Mouse (Mus musculus): ENCODE data around the gene Rapgef5. TPM values are rescaled to one million over a fixed set of nuclear protein-coding genes. Genes with fewer than 3 reads are reported as not detected.

Gene Rapgef5
- polyA plus RNA-seq, 1 experiment, result 0.01 TPM

DNA sequence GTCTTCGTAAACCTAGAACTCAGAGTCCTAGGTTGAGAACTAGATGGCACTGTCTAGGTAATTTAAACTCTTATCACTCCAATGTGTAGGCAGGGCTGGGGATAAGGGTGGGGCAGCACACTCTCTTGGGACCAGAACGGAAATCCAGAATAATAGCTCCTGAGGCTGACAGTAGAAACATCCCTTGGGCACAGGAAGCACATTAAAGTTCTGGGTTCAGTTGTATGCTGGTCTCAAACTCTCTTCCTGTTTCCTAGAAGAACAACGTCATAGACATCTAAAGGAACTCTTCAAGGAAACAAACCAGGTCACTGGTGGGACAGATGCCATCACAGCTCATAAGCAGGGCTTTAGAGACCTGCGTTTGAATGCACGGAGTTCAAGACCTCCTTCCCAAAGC is 17.0 kb upstream of the Rapgef5 start:
- Histone ChIP-seq H3K4me1 (ENCODE audit: control insufficient read depth) (no peaks in the 10 kb centered on the region), H3K4me3 (replicated peaks) (no peak overlapping the region), H3K36me3 (ENCODE audit: control insufficient read depth) (no peaks in the 10 kb centered on the region), H3K27me3 (ENCODE audit: control insufficient read depth) (no peaks in the 10 kb centered on the region), H3K9me3 (ENCODE audit: control insufficient read depth, low read length) (no peaks in the 10 kb centered on the region)
- no peak for TF ChIP-seq TAL1 (IDR thresholded peaks at IDR 0.05; ENCODE audit: low read length)
- TF ChIP-seq GATA1 (IDR thresholded peaks at IDR 0.05; ENCODE audit: low read length), result no peak

DNA sequence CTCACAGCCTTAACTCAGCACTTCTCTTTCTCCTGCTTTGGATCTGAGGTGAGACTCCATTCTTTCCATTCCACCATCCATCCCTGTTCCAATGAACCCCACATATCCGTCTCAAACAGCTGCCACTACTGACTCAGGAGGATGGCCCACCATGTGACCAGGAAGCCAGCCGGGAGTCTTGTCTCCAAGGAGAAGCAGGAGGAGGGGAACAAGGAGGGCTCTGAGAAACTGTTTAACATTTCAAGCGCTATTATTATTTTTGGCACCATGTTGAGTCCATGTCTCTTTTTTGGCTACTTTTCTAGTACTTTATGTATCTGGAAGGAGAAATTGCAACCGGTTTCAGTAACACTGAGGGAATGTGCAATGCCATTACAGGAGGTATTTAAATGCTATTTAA is 15.1 kb upstream of the Rapgef5 start:
- H3K36me3 ChIP-seq (ENCODE audit: control insufficient read depth), result no peaks in the 10 kb centered on the region
- TF ChIP-seq GATA1 (IDR thresholded peaks at IDR 0.05; ENCODE audit: low read length) (no peak), TAL1 (IDR thresholded peaks at IDR 0.05; ENCODE audit: low read length) (no peak)

DNA sequence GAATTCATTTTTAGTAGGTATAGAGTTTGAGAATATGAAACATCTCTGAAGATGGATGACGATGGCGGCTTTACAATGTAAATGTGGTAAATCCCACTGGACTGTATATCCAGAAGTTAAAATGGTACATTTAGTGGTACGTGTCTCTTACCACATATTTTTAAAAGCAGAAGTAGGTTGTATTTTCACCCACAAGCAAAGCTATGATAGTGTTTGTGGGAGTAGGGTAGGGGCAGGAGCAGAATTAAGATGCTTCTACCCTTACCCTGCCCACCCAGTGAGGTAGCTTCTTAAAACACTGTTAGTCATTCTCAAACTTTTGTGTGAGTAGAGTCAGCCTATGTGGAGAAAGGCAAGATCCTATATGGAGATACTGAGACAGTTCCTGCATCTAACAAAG is 13.4 kb upstream of the Rapgef5 start:
- no peak for TF ChIP-seq GATA1 (IDR thresholded peaks at IDR 0.05; ENCODE audit: low read length)
- Histone ChIP-seq H3K9me3 (ENCODE audit: control insufficient read depth, low read length) (no peaks in the 10 kb centered on the region), H3K4me1 (ENCODE audit: control insufficient read depth) (no peaks in the 10 kb centered on the region), H3K27me3 (ENCODE audit: control insufficient read depth) (no peaks in the 10 kb centered on the region), H3K36me3 (ENCODE audit: control insufficient read depth) (no peaks in the 10 kb centered on the region), H3K4me3 (replicated peaks) (no peak overlapping the region)

More for the DNA sequence above, 15.1 kb upstream of the Rapgef5 start:
- Histone ChIP-seq H3K4me3 (replicated peaks) (no peak overlapping the region), H3K27me3 (ENCODE audit: control insufficient read depth) (no peaks in the 10 kb centered on the region), H3K4me1 (ENCODE audit: control insufficient read depth) (no peaks in the 10 kb centered on the region), H3K9me3 (ENCODE audit: control insufficient read depth, low read length) (no peaks in the 10 kb centered on the region)

DNA sequence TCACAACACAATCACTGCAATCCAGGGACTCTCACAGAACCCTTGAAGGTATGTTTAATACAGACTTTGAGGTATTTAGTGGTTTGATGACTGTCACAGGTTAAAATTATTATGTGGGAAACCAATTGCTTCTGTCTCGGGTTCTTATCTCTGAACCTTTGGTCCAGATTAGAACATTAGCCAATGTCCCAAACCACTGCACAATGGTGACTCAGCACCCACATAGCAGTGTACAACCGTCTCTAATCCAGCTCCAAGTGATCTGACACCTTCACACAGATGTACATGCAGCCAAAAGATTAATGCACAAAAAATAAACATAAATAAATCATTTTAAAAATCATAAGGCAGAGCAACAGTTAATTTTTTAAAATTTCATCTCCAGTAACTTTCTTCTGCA is 11.1 kb upstream of the Rapgef5 start:
- Histone ChIP-seq H3K4me3 (replicated peaks) (no peak overlapping the region), H3K27me3 (ENCODE audit: control insufficient read depth) (no peaks in the 10 kb centered on the region), H3K36me3 (ENCODE audit: control insufficient read depth) (no peaks in the 10 kb centered on the region), H3K4me1 (ENCODE audit: control insufficient read depth) (no peaks in the 10 kb centered on the region), H3K9me3 (ENCODE audit: control insufficient read depth, low read length) (no peaks in the 10 kb centered on the region)
- TF ChIP-seq TAL1 (IDR thresholded peaks at IDR 0.05; ENCODE audit: low read length), result no peak
- no peak for TF ChIP-seq GATA1 (IDR thresholded peaks at IDR 0.05; ENCODE audit: low read length)

DNA sequence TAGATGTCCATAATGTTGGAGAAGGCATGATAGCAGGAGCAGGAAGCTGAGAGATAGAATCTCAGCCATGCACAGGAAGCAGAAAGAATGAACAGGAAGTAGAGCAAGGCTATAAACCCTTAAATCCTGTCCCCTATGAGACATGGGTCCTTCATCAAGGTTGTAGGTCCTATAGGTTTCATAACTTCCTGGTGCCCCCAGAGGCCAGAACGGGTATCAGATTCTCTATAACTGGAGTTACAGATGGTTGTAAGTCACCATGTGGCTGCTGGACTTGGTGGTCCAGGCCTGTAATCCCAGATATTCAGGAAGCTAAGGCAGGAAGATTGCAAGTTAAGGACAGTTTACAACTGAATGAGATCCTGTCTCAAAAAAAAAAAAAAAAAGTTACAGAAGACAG is 8.5 kb upstream of the Rapgef5 start:
- H3K4me3 ChIP-seq (replicated peaks), result no peak overlapping the region
- H3K27me3 ChIP-seq (ENCODE audit: control insufficient read depth), result no peaks in the 10 kb centered on the region
- no peak for TF ChIP-seq GATA1 (IDR thresholded peaks at IDR 0.05; ENCODE audit: low read length)
- TF ChIP-seq TAL1 (IDR thresholded peaks at IDR 0.05; ENCODE audit: low read length), result no peak
- H3K36me3 ChIP-seq (ENCODE audit: control insufficient read depth), result no peaks in the 10 kb centered on the region
- no peaks in the 10 kb centered on the region for H3K9me3 ChIP-seq (ENCODE audit: control insufficient read depth, low read length)
- H3K4me1 ChIP-seq (ENCODE audit: control insufficient read depth), result no peaks in the 10 kb centered on the region

DNA sequence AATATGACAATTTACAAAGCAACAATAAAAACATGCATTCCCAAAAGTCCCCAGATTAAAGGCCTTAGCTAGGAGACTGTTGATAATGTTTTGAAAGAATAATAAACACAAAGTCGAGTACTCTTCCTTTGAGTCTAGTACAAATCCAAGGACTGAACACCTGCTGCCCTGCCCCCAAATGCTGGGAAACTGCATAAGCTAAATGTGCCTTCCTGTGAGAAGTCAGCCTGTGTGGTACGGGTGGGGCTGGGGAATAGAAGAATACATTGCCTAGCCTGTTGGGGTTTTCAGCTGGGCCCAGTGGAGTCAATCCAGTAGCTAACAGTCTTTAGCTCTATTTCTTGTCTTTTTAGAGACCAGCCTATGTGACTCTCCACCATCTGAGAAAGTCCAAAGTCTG is 6.4 kb upstream of the Rapgef5 start:
- no peaks in the 10 kb centered on the region for H3K27me3 ChIP-seq (ENCODE audit: control insufficient read depth)
- no peaks in the 10 kb centered on the region for H3K9me3 ChIP-seq (ENCODE audit: control insufficient read depth, low read length)
- no peaks in the 10 kb centered on the region for H3K4me1 ChIP-seq (ENCODE audit: control insufficient read depth)
- no peak overlapping the region for H3K4me3 ChIP-seq (replicated peaks)
- TF ChIP-seq TAL1 (IDR thresholded peaks at IDR 0.05; ENCODE audit: low read length) (no peak), GATA1 (IDR thresholded peaks at IDR 0.05; ENCODE audit: low read length) (no peak)
- H3K36me3 ChIP-seq (ENCODE audit: control insufficient read depth), result no peaks in the 10 kb centered on the region

DNA sequence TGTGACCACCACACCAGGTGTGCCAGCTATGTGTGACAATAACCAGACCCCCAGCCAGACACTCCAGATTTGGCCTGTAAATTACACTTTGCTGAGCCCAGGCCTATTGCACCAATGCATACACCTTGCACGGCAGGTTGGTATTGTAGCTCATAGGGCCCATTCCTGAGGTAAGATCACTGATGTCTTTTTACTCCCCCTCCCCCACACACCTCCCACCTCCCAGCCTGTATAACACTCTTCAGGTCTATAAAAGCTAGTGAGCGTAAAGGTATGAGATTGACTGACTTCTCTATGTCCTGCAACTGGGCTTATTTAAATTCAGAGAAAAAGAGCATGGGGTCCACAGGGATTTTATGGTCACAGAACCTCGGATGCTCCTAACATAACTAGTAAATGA is 3.8 kb upstream of the Rapgef5 start:
- H3K4me3 ChIP-seq (replicated peaks), result no peak overlapping the region
- TF ChIP-seq GATA1 (IDR thresholded peaks at IDR 0.05; ENCODE audit: low read length), result no peak
- no peak for TF ChIP-seq TAL1 (IDR thresholded peaks at IDR 0.05; ENCODE audit: low read length)

DNA sequence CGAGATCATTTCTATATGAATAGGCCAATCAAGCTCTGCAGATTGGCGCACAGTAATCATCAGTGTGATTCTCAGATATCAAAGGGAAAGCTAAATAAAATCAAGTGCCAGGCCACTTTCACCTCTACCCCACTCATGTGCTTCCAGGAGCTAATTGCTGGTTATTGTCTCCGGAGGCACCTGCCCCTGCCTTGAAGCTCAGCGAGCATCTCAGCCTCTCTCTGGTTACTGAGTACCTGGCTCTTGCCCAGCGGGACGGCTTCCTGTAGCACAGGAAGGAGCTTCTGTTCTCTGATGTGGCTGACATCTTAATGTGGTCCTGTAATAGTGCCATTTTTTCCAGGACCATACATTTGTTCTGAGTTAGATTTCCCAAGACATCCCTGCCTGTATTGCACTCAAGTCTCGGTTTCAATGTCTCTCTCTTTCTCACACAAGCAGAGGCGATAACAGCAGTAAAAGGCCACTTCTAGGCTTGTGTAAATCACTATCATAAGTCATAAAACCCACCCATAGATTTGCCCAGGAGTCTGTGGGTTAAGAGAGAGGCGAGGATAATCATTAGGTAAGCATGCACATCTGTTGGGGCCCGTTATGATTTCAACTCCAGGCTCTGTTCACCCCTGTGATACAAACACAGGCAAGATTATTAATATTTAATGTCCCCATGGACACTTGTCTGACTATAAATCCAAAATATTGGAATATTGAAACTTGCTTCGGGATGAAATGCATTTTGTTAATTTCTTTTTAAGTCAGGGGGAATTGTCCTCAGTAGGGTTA is 2.9 kb upstream of the Rapgef5 start:
- Histone ChIP-seq H3K36me3 (ENCODE audit: control insufficient read depth) (no peaks in the 10 kb centered on the region), H3K4me3 (replicated peaks) (no peak overlapping the region), H3K27me3 (ENCODE audit: control insufficient read depth) (no peaks in the 10 kb centered on the region), H3K9me3 (ENCODE audit: control insufficient read depth, low read length) (no peaks in the 10 kb centered on the region), H3K4me1 (ENCODE audit: control insufficient read depth) (no peaks in the 10 kb centered on the region)
- TF ChIP-seq TAL1 (IDR thresholded peaks at IDR 0.05; ENCODE audit: low read length) (no peak), GATA1 (IDR thresholded peaks at IDR 0.05; ENCODE audit: low read length) (no peak)

More for the DNA sequence above, 3.8 kb upstream of the Rapgef5 start:
- Histone ChIP-seq H3K36me3 (ENCODE audit: control insufficient read depth) (no peaks in the 10 kb centered on the region), H3K4me1 (ENCODE audit: control insufficient read depth) (no peaks in the 10 kb centered on the region), H3K9me3 (ENCODE audit: control insufficient read depth, low read length) (no peaks in the 10 kb centered on the region), H3K27me3 (ENCODE audit: control insufficient read depth) (no peaks in the 10 kb centered on the region)

DNA sequence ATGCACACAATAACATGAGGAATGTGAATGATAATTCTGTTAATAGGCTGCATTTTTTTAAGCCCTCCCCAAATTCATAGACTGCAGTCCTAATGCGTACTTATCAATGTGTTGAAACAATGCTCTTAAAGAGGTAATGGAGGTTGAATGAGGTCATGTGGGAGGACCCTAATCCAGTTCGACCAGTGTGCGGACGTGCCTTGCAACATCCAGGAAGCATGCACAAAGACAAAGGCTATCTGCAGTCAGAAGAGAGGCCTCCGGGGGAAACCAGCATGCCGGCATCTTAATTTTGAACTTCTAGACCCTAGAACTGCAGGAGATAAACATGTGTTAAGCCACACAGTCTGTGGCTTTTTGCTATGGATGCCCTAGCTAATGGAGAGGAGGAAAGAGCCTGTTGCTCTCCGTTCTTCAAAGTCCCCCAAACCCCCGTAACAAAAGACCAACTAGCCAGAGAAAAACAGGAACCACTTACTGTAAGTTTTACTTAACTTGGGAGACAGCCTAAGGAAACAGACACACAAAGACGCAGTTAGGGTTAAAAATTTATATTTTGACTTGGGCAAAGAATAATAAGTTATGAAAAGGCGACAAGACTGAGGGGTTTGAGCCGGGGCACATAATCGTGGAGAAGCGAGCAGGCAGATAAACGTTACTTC is 1.1 kb downstream of the Rapgef5 start:
- TF ChIP-seq GATA1 (IDR thresholded peaks at IDR 0.05; ENCODE audit: low read length) (no peak), TAL1 (IDR thresholded peaks at IDR 0.05; ENCODE audit: low read length) (no peak)
- no peaks in the 10 kb centered on the region for H3K9me3 ChIP-seq (ENCODE audit: control insufficient read depth, low read length)
- peaks cover 2% of the 10 kb centered on the region; the same call in 1 of the 2 replicates for H3K27me3 ChIP-seq (ENCODE audit: control insufficient read depth)
- no peaks in the 10 kb centered on the region for H3K36me3 ChIP-seq (ENCODE audit: control insufficient read depth)
- H3K4me1 ChIP-seq (ENCODE audit: control insufficient read depth), result no peaks in the 10 kb centered on the region
- H3K4me3 ChIP-seq (replicated peaks), result no peak overlapping the region
